In genomic region chr13:92668214-92668985, GRCm38 (mm10) we compare ENCODE assay signal across 14 mouse cellular contexts.
"Had no signal": no experiment of that assay in that cellular context is flagged by ENCODE, and none has a peak within 500 bp of the region (broad histone marks: within the 10 kb centered on the region; RNA-seq: fewer than 3 reads in every experiment).

No protein-coding gene starts in this region.

- H3K4me3 ChIP-seq: limb, embryonic 13.5 days; midbrain, embryonic 13.5 days; myocyte; neural tube, embryonic 15.5 days had no signal

- H3K27me3 ChIP-seq: limb, embryonic 13.5 days; midbrain, embryonic 13.5 days; neural tube, embryonic 15.5 days had no signal

- H3K27ac ChIP-seq: limb, embryonic 13.5 days; liver, embryonic 14.5 days; macrophage; midbrain, embryonic 13.5 days; neural tube, embryonic 15.5 days had no signal

- H3K9me3 ChIP-seq: limb, embryonic 13.5 days; midbrain, embryonic 13.5 days; neural tube, embryonic 15.5 days had no signal

- H3K4me2 ChIP-seq: limb, embryonic 13.5 days; midbrain, embryonic 13.5 days; neural tube, embryonic 15.5 days had no signal

- ATAC-seq: midbrain, embryonic 13.5 days had no signal

- H3K4me1 ChIP-seq: midbrain, embryonic 13.5 days; neural tube, embryonic 15.5 days had no signal

- H3K9ac ChIP-seq: limb, embryonic 13.5 days; liver, embryonic 14.5 days; midbrain, embryonic 13.5 days; neural tube, embryonic 15.5 days had no signal

- DNase-seq: kidney, adult 18-20 months; kidney, postnatal 10 days; left cerebral cortex, postnatal 4 days; lung, adult 2 months; lung, postnatal 10 days; right cerebral cortex, adult 18-20 months; thymus, adult 2 months; thymus, postnatal 25 days had no signal

- H3K36me3 ChIP-seq: limb, embryonic 13.5 days; midbrain, embryonic 13.5 days; neural tube, embryonic 15.5 days had no signal
